Mouse (Mus musculus): ENCODE results near the gene Myo1e.

Gene Myo1e

GRCm38 (mm10) chr9:70257289-70258101 lies 50.3 kb downstream of the Myo1e start:
- TF ChIP-seq GATA4 (IDR thresholded peaks at IDR 0.05; ENCODE audit: insufficient replicate concordance, low read length) = no peak

- no peak for TF ChIP-seq GATA4 (IDR thresholded peaks at IDR 0.05; ENCODE audit: insufficient replicate concordance, low read length)
Measured at GRCm38 (mm10) chr9:70260324-70260841, 53.2 kb downstream of the Myo1e start.

- no peak for TF ChIP-seq GATA4 (IDR thresholded peaks at IDR 0.05; ENCODE audit: insufficient replicate concordance, low read length)
Measured at GRCm38 (mm10) chr9:70261646-70262045, 54.5 kb downstream of the Myo1e start.

- TF ChIP-seq GATA4 (IDR thresholded peaks at IDR 0.05; ENCODE audit: insufficient replicate concordance, low read length) = no peak
Measured at GRCm38 (mm10) chr9:70263134-70263533, 56.0 kb downstream of the Myo1e start.

- TF ChIP-seq GATA4 (IDR thresholded peaks at IDR 0.05; ENCODE audit: insufficient replicate concordance, low read length) = no peak
Measured at GRCm38 (mm10) chr9:70263735-70264134, 56.6 kb downstream of the Myo1e start.

GRCm38 (mm10) chr9:70265513-70265912 lies 58.4 kb downstream of the Myo1e start:
- TF ChIP-seq GATA4 (IDR thresholded peaks at IDR 0.05; ENCODE audit: insufficient replicate concordance, low read length) = no peak

DNA sequence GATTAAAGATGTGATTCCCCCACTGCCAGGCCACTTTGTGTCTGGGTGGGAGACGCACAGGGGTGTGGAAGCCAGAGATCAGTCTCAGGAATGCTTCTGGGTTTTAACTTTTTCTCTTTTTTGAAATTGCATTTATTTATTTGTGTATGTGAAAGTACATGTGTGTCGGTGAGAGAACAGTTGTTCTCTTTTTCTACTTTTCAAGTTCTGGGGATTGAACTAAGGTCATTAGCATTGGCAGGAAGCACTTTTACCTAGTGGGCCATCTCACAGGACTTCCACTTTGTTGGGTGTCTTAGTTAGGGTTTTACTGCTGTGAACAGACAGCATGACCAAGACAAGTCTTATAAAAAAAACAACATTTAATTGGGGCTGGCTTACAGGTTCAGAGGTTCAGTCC lies 59.0 kb downstream of the Myo1e start:
- no peak for TF ChIP-seq GATA4 (IDR thresholded peaks at IDR 0.05; ENCODE audit: insufficient replicate concordance, low read length)

DNA sequence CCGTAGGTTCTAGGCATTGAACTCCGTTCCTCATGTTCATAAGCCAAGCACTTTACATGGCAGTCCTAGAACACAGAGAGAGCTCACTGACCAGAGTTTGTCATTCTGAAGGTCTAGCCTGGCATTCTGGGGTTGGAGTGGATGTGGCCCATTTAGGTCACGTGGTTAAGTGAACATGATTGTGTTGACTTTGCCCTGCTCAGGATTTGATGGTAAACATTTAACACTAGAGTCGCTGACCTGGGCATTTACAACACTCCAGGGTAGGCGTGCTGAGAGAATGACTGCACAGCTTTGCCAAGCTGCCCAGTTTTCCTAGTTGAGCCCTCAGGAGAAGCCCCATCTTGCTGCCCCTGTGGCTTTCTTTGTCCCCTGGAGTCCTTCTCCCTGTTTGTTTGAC lies 60.0 kb downstream of the Myo1e start:
- TF ChIP-seq GATA4 (IDR thresholded peaks at IDR 0.05; ENCODE audit: insufficient replicate concordance, low read length) = no peak

DNA sequence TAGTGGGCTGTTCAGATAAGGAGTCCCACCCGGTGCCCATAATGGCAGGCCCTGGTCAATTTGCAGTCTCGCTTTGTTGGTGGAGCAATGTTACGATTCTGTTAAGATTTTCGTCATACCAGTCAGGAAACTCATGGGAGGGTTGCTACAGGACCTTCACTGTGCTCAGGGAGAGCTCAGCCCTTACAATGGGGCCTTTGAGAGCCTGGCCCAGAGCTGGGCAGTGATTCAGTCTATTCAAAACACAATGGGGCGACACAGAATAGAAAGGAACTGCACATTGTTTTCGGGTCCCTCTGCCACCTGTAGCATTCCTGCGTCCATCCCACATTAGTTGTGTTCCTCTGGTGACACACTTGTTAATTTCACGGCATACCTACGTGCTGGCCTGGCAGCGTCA lies 62.2 kb downstream of the Myo1e start:
- no peak for TF ChIP-seq GATA4 (IDR thresholded peaks at IDR 0.05; ENCODE audit: insufficient replicate concordance, low read length)

DNA sequence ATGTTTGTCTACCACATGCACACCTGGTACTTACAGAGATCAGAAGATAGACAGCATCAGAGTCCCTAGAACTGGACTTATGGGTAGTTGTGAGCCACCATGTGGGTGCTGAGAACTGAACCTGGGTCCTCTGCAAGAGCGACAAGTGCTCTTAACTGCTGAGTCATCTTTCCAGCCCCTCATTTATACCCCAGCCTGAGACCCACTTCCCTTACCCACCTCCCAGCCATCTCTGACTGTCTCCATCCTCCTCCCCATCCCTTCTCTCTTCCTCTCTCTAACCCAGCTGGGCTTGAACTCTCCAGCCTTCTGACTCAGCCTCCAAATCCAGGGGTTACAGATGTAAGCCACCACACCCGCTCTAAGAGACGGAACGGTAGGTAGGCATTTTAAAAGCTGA lies 63.3 kb downstream of the Myo1e start:
- TF ChIP-seq GATA4 (IDR thresholded peaks at IDR 0.05; ENCODE audit: insufficient replicate concordance, low read length) = no peak

DNA sequence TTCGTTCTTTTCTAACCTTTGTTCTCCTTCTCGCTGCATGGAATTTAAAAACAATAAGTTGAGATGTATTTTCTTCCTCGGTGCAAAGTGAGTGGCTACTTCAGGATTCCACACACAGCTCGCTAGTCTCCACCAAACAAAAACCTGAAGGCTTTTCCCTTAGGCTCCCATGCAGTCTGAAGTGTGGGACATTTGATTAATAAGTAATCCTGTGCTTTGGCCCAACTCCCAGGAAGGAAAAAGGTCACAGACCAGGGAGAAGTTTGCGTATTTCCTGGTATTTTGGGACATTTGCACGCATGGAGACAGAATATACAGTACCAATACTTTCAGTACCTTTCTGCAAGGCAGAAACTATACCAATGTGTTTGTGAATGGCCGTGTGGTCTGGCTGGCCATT lies 64.0 kb downstream of the Myo1e start:
- TF ChIP-seq GATA4 (IDR thresholded peaks at IDR 0.05; ENCODE audit: insufficient replicate concordance, low read length) = no peak

GRCm38 (mm10) chr9:70271631-70272030 lies 64.5 kb downstream of the Myo1e start:
- TF ChIP-seq GATA4 (IDR thresholded peaks at IDR 0.05; ENCODE audit: insufficient replicate concordance, low read length) = no peak

DNA sequence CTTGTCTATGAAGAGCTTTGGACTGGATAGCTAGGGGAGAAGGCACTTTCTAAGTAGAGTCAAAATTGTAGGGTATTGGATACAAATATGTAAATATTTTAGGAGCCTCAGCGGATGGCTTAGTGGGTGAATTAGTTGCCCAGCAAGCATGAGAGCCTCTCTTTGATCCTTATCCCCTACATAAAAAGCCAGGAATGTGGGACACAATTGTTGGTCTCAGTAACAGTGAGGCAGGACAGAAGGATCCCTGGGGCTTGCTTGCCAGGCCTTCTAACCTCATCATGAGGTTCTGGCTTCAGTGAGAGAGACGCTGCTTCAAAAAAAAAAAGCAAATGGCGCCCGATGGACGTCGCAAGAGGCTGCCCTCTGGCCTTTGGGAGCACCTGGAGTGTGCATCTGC lies 66.9 kb downstream of the Myo1e start:
- no peak for TF ChIP-seq GATA4 (IDR thresholded peaks at IDR 0.05; ENCODE audit: insufficient replicate concordance, low read length)

DNA sequence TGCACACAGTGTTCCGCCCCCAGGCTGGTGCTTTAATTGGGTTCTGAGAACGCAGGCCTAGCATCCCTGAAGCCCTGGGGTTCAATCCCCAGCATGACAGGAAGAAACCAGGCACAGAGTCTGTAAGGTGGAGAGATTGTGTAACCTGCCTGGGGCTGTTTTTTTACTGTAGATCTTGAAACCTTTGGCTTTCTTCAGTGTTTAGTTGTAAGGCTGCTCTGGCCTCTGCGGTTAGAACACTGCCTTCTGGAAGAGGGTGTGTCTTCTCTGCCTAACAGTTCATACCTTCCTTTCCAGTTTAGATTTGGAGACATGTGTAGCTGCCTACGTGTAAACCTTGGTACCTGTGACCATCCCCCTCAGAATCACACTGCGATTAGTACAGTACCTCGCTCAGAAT lies 67.3 kb downstream of the Myo1e start:
- no peak for TF ChIP-seq GATA4 (IDR thresholded peaks at IDR 0.05; ENCODE audit: insufficient replicate concordance, low read length)

DNA sequence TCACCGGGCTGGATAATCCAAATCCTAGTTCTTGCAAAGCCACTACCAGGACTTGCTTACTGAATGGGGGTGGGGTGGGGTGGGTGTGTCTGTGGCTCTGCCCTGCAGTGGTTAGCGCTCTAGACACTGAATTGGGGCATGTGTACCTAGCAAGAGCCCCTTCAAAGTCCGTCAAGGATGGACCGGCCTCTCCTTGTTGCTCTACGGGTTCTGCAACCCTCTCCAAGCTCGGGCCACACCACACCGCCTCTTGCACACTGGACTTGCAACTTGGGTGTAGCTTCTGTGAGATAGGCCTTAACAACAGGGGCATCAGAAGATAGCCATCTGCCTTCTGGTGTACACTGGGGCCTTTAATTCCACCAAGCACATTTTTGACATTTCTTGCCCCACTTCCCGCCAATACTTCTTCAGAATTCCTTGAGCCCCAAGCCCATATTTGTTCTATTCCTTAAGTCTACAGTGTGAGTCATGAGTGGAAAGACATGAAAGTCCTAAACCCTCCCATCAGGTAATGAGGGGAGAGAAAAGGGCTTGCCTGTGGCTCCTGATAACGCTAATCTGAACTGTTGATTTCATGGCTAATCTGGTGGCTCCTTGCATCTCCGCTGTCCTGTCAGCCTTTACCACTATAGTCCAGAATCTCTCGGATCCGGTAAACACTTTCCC lies 67.9 kb downstream of the Myo1e start:
- TF ChIP-seq GATA4 (IDR thresholded peaks at IDR 0.05; ENCODE audit: insufficient replicate concordance, low read length) = no peak

GRCm38 (mm10) chr9:70277076-70277475 lies 69.9 kb downstream of the Myo1e start:
- peak; percentile 80 for TF ChIP-seq GATA4 (IDR thresholded peaks at IDR 0.05; ENCODE audit: insufficient replicate concordance, low read length)

All from liver, adult (tissue).